Mouse (Mus musculus) midbrain, embryonic 12.5 days (tissue): ENCODE data around the gene Csrp1. TPM values are rescaled to one million over a fixed set of nuclear protein-coding genes. Genes with fewer than 3 reads are reported as not detected.

Experiments used
- ATAC-seq: fragments of 200-750 bp; cut with Nextera tagmentation; 2 replicates; pipeline ENCODE4 v1.8.0; 2017; ENCODE audit warnings: low read depth, moderate TSS enrichment, moderate library complexity; ENCODE audit not compliant: low FRiP score
- H3K27ac ChIP-seq: fragments of 300-500 bp; sonication (generic); replicated peaks from 2 replicates; pipeline ENCODE4 v1.5.1; 2016; ENCODE audit warnings: mild to moderate bottlenecking
- H3K27me3 ChIP-seq: fragments of 300-500 bp; sonication (generic); 2 replicates; pipeline ENCODE4 v1.6.1; 2016; ENCODE audit warnings: mild to moderate bottlenecking
- H3K36me3 ChIP-seq: fragments of 300-500 bp; sonication (generic); 2 replicates; pipeline ENCODE4 v1.6.1; 2016
- H3K4me1 ChIP-seq: fragments of 300-500 bp; sonication (generic); 2 replicates; pipeline ENCODE4 v1.6.1; 2016
- H3K4me2 ChIP-seq: fragments of 300-500 bp; sonication (generic); replicated peaks from 2 replicates; pipeline ENCODE4 v1.6.1; 2016; ENCODE audit warnings: mild to moderate bottlenecking, moderate library complexity
- H3K4me3 ChIP-seq: fragments of 300-500 bp; sonication (generic); 2 replicates; pipeline ENCODE4 v1.5.1; 2016; ENCODE audit warnings: mild to moderate bottlenecking
- H3K9ac ChIP-seq: fragments of 300-500 bp; sonication (generic); replicated peaks from 2 replicates; pipeline ENCODE4 v1.6.1; 2016; ENCODE audit warnings: mild to moderate bottlenecking, moderate library complexity
- H3K9me3 ChIP-seq: fragments of 300-500 bp; sonication (generic); 2 replicates; pipeline ENCODE4 v1.6.1; 2016; ENCODE audit warnings: mild to moderate bottlenecking
- WGBS: fragments of 180-500 bp; shearing (Covaris S2); methylation state at CpG from one replicate; pipeline ENCODE4 v1.1.7; 2016; 5-methylcytosine and 5-hydroxymethylcytosine counted together
- polyA plus RNA-seq: library from polyadenylated mRNA; unstranded; fragments of >200 nt; fragmentation: Nextera tagmentation; extraction: Ambion mirVana; gene quantifications from 2 replicates; pipeline ENCODE4 v1.2.1, GENCODE M21; 2016

Gene Csrp1
- polyA plus RNA-seq, 1 experiment from 2014 or later, result 41.0 TPM

DNA sequence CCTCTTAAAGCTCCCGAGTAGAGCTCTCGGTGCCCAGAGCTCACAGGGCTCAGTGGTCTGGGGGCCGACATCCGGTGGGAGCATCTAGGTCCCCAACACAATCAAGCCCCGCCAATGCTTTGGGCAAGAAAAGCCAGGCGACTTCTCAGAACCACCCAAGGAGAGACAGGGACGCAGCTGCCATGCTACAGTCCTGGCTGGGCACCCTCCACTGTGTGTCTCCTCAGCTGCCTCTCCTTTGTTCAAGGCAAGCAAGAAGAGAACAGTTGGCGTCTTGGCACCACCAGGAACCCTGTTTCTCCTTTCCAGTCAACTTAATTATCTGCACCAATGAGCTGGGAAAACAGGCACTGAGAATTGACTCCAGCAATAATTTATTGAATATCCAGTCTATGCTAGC, 38.7 kb upstream of the Csrp1 start:
- ATAC-seq, result no peak
- no peak overlapping the region for H3K9ac ChIP-seq
- no peaks in the 10 kb centered on the region for H3K36me3 ChIP-seq
- H3K9me3 ChIP-seq, result no peaks in the 10 kb centered on the region
- no peak overlapping the region for H3K4me3 ChIP-seq
- peaks cover 13% of the 10 kb centered on the region; the same call in 1 of the 2 replicates for H3K4me1 ChIP-seq
- H3K27me3 ChIP-seq, result peaks cover 16% of the 10 kb centered on the region
- no peak overlapping the region for H3K27ac ChIP-seq
- WGBS, result 80% methylated on average over 8 of the region's 8 CpGs
- H3K4me2 ChIP-seq, result no peak overlapping the region

DNA sequence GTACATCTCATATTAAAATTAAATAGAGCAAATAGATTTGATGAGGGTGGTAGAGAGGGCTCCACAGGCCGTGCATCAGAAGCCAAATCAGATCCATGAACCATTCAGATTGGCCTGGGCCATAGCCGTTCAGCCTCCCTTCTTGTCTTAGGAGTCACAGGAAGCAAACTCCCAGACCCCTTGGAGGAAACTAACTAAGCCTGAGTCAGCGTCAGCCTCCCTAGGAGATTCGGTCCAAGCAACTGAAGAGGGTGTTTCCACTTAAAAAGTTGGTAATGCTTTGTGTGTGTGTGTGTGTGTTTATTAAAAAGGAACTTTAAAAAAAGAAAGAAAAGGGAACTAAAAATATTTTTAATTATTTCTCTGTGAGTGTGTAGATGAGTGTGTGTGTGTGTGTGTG, 35.0 kb upstream of the Csrp1 start:
- WGBS, result 62% methylated on average over 4 of the region's 4 CpGs
- Histone ChIP-seq H3K36me3 (no peaks in the 10 kb centered on the region), H3K4me2 (no peak overlapping the region), H3K4me3 (no peak overlapping the region), H3K9ac (no peak overlapping the region), H3K4me1 (peaks cover 23% of the 10 kb centered on the region), H3K27me3 (peaks cover 46% of the 10 kb centered on the region), H3K27ac (no peak overlapping the region), H3K9me3 (no peaks in the 10 kb centered on the region)
- no peak for ATAC-seq

DNA sequence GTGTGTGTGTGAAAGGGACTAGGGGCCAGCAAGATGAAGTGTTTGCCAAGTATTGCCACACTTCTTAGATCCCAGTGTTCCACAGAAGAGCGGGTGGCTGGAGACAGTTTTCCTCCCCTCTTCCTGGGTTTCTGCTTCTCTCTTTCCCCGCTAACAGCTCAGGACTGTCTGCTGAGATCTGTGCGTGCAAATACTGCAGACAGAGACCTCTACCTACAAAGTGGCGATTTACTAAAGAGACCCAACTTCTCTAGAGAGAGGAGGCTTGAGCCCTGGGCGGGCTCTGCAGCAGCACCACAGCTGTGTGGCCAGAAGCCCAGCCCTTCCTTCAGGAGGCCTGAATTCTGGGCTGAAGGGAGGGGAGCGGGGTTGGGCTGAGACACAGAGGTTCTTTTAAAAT, 34.5 kb upstream of the Csrp1 start:
- peaks cover 51% of the 10 kb centered on the region for H3K27me3 ChIP-seq
- no peaks in the 10 kb centered on the region for H3K9me3 ChIP-seq
- WGBS, result 47% methylated on average over 6 of the region's 6 CpGs
- H3K36me3 ChIP-seq, result no peaks in the 10 kb centered on the region
- no peak overlapping the region for H3K4me3 ChIP-seq
- no peak overlapping the region for H3K27ac ChIP-seq
- no peak overlapping the region for H3K4me2 ChIP-seq
- H3K4me1 ChIP-seq, result peaks cover 23% of the 10 kb centered on the region
- no peak for ATAC-seq
- no peak overlapping the region for H3K9ac ChIP-seq

DNA sequence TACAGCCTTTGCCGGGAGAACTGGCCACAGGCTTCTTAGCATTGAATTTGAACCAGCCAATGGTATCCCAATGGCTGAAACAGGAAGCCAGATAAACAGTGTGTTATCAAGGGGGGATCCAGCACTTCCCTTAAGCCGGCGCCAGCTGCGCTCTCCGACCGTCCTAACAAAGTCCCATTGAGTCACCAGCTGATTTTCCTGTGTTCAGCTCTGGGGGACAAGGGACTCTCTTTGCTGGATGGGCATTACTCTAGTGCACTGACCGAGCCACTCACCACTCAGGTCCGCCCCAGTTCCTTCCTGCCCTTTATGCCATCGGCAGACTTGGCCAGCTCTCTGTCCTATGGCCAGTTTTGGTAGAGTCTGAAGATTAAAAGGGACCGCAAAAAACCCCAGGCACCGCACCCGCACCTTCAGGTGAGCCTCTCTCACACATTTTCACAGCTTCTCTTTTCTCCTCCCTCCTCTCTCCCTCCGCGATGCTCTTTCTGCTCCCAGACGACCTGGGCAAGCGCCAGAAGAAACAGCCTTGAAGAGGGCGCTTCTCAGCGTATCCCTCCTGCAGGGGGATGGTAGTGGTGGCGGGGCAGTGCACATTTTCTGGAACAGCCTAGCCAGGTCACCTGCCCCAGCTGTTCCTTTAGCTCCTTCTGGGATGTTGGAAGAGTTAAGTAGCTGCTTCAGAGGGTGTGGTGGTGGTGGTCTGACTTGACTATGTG, 32.9 kb upstream of the Csrp1 start:
- H3K27ac ChIP-seq, result 0 out of 2 replicates have a peak overlapping the region, but pooled peaks have one; percentile 73
- no peaks in the 10 kb centered on the region for H3K9me3 ChIP-seq
- peaks cover 63% of the 10 kb centered on the region for H3K27me3 ChIP-seq
- peak overlapping the region; percentile 69 for H3K4me3 ChIP-seq
- H3K36me3 ChIP-seq, result no peaks in the 10 kb centered on the region
- peak overlapping the region; percentile 83 for H3K9ac ChIP-seq
- peaks cover 23% of the 10 kb centered on the region for H3K4me1 ChIP-seq
- H3K4me2 ChIP-seq, result peak overlapping the region; percentile 98
- WGBS, result under 1% methylated on average over 19 of the region's 19 CpGs
- peak; percentile 12; the same call in 1 of the 2 replicates for ATAC-seq

GRCm38 (mm10) chr1:135687771-135688492, 31.9 kb upstream of the Csrp1 start:
- H3K27me3 ChIP-seq, result peaks cover 63% of the 10 kb centered on the region
- peak overlapping the region; percentile 73 for H3K27ac ChIP-seq
- H3K9ac ChIP-seq, result peak overlapping the region; percentile 83
- H3K4me2 ChIP-seq, result peak overlapping the region; percentile 98
- H3K4me3 ChIP-seq, result peak overlapping the region; percentile 69
- H3K9me3 ChIP-seq, result no peaks in the 10 kb centered on the region
- 1% methylated on average over 63 of the region's 81 CpGs for WGBS
- no peaks in the 10 kb centered on the region for H3K36me3 ChIP-seq
- peak; percentile 89 for ATAC-seq
- H3K4me1 ChIP-seq, result peaks cover 23% of the 10 kb centered on the region

GRCm38 (mm10) chr1:135688686-135689085, 31.2 kb upstream of the Csrp1 start:
- Histone ChIP-seq H3K9ac (peak overlapping the region; percentile 83), H3K27me3 (peaks cover 63% of the 10 kb centered on the region), H3K4me2 (peak overlapping the region; percentile 98), H3K9me3 (no peaks in the 10 kb centered on the region), H3K4me3 (peak overlapping the region; percentile 69; the same call in 1 of the 2 replicates), H3K4me1 (peaks cover 23% of the 10 kb centered on the region), H3K36me3 (no peaks in the 10 kb centered on the region), H3K27ac (0 out of 2 replicates have a peak overlapping the region, but pooled peaks have one; percentile 73)
- 10% methylated on average over 6 of the region's 6 CpGs for WGBS
- ATAC-seq, result no peak

GRCm38 (mm10) chr1:135690784-135691416, 29.0 kb upstream of the Csrp1 start:
- no peaks in the 10 kb centered on the region for H3K9me3 ChIP-seq
- ATAC-seq, result no peak
- peaks cover 57% of the 10 kb centered on the region for H3K27me3 ChIP-seq
- H3K36me3 ChIP-seq, result no peaks in the 10 kb centered on the region
- 71% methylated on average over 6 of the region's 6 CpGs for WGBS
- no peak overlapping the region for H3K9ac ChIP-seq
- no peak overlapping the region for H3K4me2 ChIP-seq
- peaks cover 22% of the 10 kb centered on the region for H3K4me1 ChIP-seq
- H3K27ac ChIP-seq, result no peak overlapping the region
- H3K4me3 ChIP-seq, result no peak overlapping the region

GRCm38 (mm10) chr1:135691417-135691815, 28.4 kb upstream of the Csrp1 start:
- no peak overlapping the region for H3K4me2 ChIP-seq
- peaks cover 52% of the 10 kb centered on the region for H3K27me3 ChIP-seq

GRCm38 (mm10) chr1:135694181-135694580, 25.7 kb upstream of the Csrp1 start:
- WGBS, result 67% methylated on average over 11 of the region's 11 CpGs
- H3K9me3 ChIP-seq, result peaks cover 4% of the 10 kb centered on the region; the same call in 1 of the 2 replicates
- no peak overlapping the region for H3K9ac ChIP-seq
- H3K4me2 ChIP-seq, result no peak overlapping the region
- H3K4me1 ChIP-seq, result peaks cover 12% of the 10 kb centered on the region
- ATAC-seq, result no peak
- H3K4me3 ChIP-seq, result no peak overlapping the region
- H3K36me3 ChIP-seq, result no peaks in the 10 kb centered on the region
- no peak overlapping the region for H3K27ac ChIP-seq
- H3K27me3 ChIP-seq, result peaks cover 56% of the 10 kb centered on the region

More at GRCm38 (mm10) chr1:135691417-135691815, 28.4 kb upstream of the Csrp1 start:
- H3K9me3 ChIP-seq, result peaks cover under 1% of the 10 kb centered on the region; the same call in 1 of the 2 replicates
- H3K9ac ChIP-seq, result no peak overlapping the region
- ATAC-seq, result no peak
- H3K4me3 ChIP-seq, result no peak overlapping the region
- WGBS, result 70% methylated on average over 10 of the region's 10 CpGs
- no peaks in the 10 kb centered on the region for H3K36me3 ChIP-seq
- H3K4me1 ChIP-seq, result peaks cover 17% of the 10 kb centered on the region
- H3K27ac ChIP-seq, result no peak overlapping the region

GRCm38 (mm10) chr1:135697462-135697861, 22.4 kb upstream of the Csrp1 start:
- Histone ChIP-seq H3K4me1 (peaks cover 17% of the 10 kb centered on the region), H3K9ac (no peak overlapping the region), H3K36me3 (no peaks in the 10 kb centered on the region), H3K27me3 (peaks cover 38% of the 10 kb centered on the region), H3K27ac (no peak overlapping the region), H3K9me3 (peaks cover 4% of the 10 kb centered on the region; the same call in 1 of the 2 replicates), H3K4me2 (no peak overlapping the region), H3K4me3 (no peak overlapping the region)
- no peak for ATAC-seq
- 80% methylated on average over 4 of the region's 4 CpGs for WGBS

DNA sequence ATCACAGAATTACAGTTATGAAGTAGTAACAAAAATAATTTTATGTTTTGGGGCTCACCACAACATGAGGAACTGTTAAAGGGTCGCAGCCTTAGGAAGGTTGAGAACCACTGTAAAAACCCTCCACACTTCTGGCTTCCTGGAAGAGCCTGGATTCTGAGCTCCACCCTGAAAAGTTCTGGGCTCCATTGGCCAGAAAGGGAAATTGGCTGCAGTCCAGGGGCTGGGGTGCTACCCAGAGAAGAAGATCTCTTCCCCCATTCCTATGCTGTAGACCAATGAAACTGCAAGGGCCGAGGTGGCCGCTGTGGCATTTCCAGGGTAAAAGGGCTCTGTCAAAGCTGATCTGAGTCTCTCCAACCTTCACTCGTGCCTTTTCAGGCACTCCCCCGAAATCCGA, 21.8 kb upstream of the Csrp1 start:
- 29% methylated on average over 6 of the region's 6 CpGs for WGBS
- peak overlapping the region; percentile 65; the same call in 1 of the 2 replicates for H3K4me2 ChIP-seq
- H3K27me3 ChIP-seq, result peaks cover 38% of the 10 kb centered on the region
- no peaks in the 10 kb centered on the region for H3K36me3 ChIP-seq
- no peak for ATAC-seq
- H3K4me1 ChIP-seq, result peaks cover 17% of the 10 kb centered on the region
- H3K9ac ChIP-seq, result no peak overlapping the region
- peak overlapping the region; percentile 42; the same call in 1 of the 2 replicates for H3K27ac ChIP-seq
- peaks cover 4% of the 10 kb centered on the region; the same call in 1 of the 2 replicates for H3K9me3 ChIP-seq
- H3K4me3 ChIP-seq, result no peak overlapping the region
